Mouse (Mus musculus) liver, embryonic 16.5 days (tissue): ENCODE results near the gene Anapc5. TPM values are rescaled to one million over a fixed set of nuclear protein-coding genes. Genes with fewer than 3 reads are reported as not detected.

Experiments used
- polyA plus RNA-seq: library from polyadenylated mRNA; unstranded; fragments of >200 nt; fragmentation: Nextera tagmentation; extraction: Ambion mirVana; gene quantifications from 2 replicates; pipeline ENCODE4 v1.2.1, GENCODE M21; 2015

The Anapc5 gene
- polyA plus RNA-seq, 1 experiment from 2014 or later, result 199 TPM

Other genes with a start within 250 kb of the Anapc5 start
- gene Ift81, start 206.8 kb downstream of the Anapc5 start, polyA plus RNA-seq, result 1.9 and 2.2 TPM in 2 replicates
- 1.3 and 1.6 TPM in 2 replicates for gene P2rx7, start 177.4 kb downstream of the Anapc5 start, polyA plus RNA-seq
- 29.4 and 31.3 TPM in 2 replicates for gene P2rx4, start 113.8 kb downstream of the Anapc5 start, polyA plus RNA-seq
- gene Camkk2, start 41.9 kb downstream of the Anapc5 start, polyA plus RNA-seq, result 7.6 and 8.4 TPM in 2 replicates
- gene Rnf34, start 28.7 kb upstream of the Anapc5 start, polyA plus RNA-seq, result 10.5 and 10.6 TPM in 2 replicates
- gene Kdm2b, start 168.5 kb upstream of the Anapc5 start, polyA plus RNA-seq, result 14.4 and 15.3 TPM in 2 replicates
- 8.3 and 8.4 TPM in 2 replicates for gene Orai1, start 193.7 kb upstream of the Anapc5 start, polyA plus RNA-seq
- gene Morn3, start 225.7 kb upstream of the Anapc5 start, polyA plus RNA-seq, result not detected in 2 replicates
- 25.1 and 26.1 TPM in 2 replicates for gene Tmem120b, start 247.1 kb upstream of the Anapc5 start, polyA plus RNA-seq